ENCODE assay signal across 30 mouse cellular contexts in genomic region chr13:115718859-115719258, GRCm38 (mm10).
DNase-seq lines count a peak whose midpoint lies in the region; ATAC-seq lines count a peak whose summit lies in the region.
"Had no signal": no experiment of that assay in that cellular context is flagged by ENCODE, and none has a peak within 500 bp of the region (broad histone marks: within the 10 kb centered on the region; RNA-seq: fewer than 3 reads in every experiment).

No protein-coding gene starts in this region.

- no peak overlapping the region for H3K27ac ChIP-seq in hindbrain, embryonic 11.5 days (ENCODE audit: low read depth, low read length)
- no peak overlapping the region for H3K27ac ChIP-seq in hindbrain, embryonic 12.5 days
- H3K27ac ChIP-seq: embryonic facial prominence, embryonic 12.5 days; forebrain, embryonic 10.5 days; hindbrain, embryonic 13.5 days; limb, embryonic 13.5 days; lung, embryonic 15.5 days; stomach, embryonic 15.5 days had no signal

- 67% methylated on average over 5 of the region's 5 CpGs for WGBS in hindbrain, embryonic 11.5 days
- 64% methylated on average over 5 of the region's 5 CpGs for WGBS in hindbrain, embryonic 12.5 days

- H3K4me1 ChIP-seq in hindbrain, embryonic 11.5 days (replicated peaks; ENCODE audit: control insufficient read depth, insufficient read depth, low read length), result no peaks in the 10 kb centered on the region
- no peaks in the 10 kb centered on the region for H3K4me1 ChIP-seq in hindbrain, embryonic 12.5 days
- H3K4me1 ChIP-seq: embryonic facial prominence, embryonic 12.5 days; forebrain, embryonic 10.5 days; hindbrain, embryonic 13.5 days; limb, embryonic 13.5 days; lung, embryonic 15.5 days; stomach, embryonic 15.5 days had no signal

- H3K4me2 ChIP-seq in hindbrain, embryonic 11.5 days (replicated peaks; ENCODE audit: low read depth, low read length), result no peak overlapping the region
- no peak overlapping the region for H3K4me2 ChIP-seq in hindbrain, embryonic 12.5 days (replicated peaks)
- H3K4me2 ChIP-seq: embryonic facial prominence, embryonic 12.5 days; hindbrain, embryonic 13.5 days; limb, embryonic 13.5 days; liver, embryonic 11.5 days; lung, embryonic 15.5 days; midbrain, embryonic 11.5 days; stomach, embryonic 15.5 days had no signal

- H3K4me3 ChIP-seq in hindbrain, embryonic 11.5 days (ENCODE audit: low read depth, low read length), result no peak overlapping the region
- no peak overlapping the region for H3K4me3 ChIP-seq in hindbrain, embryonic 12.5 days
- H3K4me3 ChIP-seq: embryonic facial prominence, embryonic 12.5 days; forebrain, embryonic 10.5 days; hindbrain, embryonic 13.5 days; limb, embryonic 13.5 days; lung, embryonic 15.5 days; myocyte; stomach, embryonic 15.5 days had no signal

- no peaks in the 10 kb centered on the region for H3K36me3 ChIP-seq in hindbrain, embryonic 11.5 days (ENCODE audit: control insufficient read depth, insufficient read depth, low read length)
- no peaks in the 10 kb centered on the region for H3K36me3 ChIP-seq in hindbrain, embryonic 12.5 days
- H3K36me3 ChIP-seq: embryonic facial prominence, embryonic 12.5 days; forebrain, embryonic 10.5 days; hindbrain, embryonic 13.5 days; limb, embryonic 13.5 days; lung, embryonic 15.5 days; stomach, embryonic 15.5 days had no signal

- no peaks in the 10 kb centered on the region for H3K9me3 ChIP-seq in hindbrain, embryonic 11.5 days (ENCODE audit: control insufficient read depth, low read length)
- H3K9me3 ChIP-seq in hindbrain, embryonic 12.5 days (replicated peaks), result no peaks in the 10 kb centered on the region
- H3K9me3 ChIP-seq: embryonic facial prominence, embryonic 12.5 days; forebrain, embryonic 10.5 days; hindbrain, embryonic 13.5 days; limb, embryonic 13.5 days; lung, embryonic 15.5 days; stomach, embryonic 15.5 days had no signal

- DNase-seq in hindbrain, embryonic 11.5 days (ENCODE audit: low spot score), result peak; percentile 15
- peak; percentile 14 for DNase-seq in embryo, embryonic 11.5 days (ENCODE audit: low read depth, low spot score)
- DNase-seq in forelimb bud, embryonic 11.5 days (ENCODE audit: low read depth, low spot score), result peak; percentile 53
- DNase-seq in thymus, postnatal 36 days, result no peak
- no peak for DNase-seq in left cerebral cortex, postnatal 14 days (ENCODE audit: low spot score in 2 of 2)
- DNase-seq in spleen, postnatal 14 days (ENCODE audit: low spot score in 2 of 2), result no peak
- no peak for DNase-seq in adrenal gland, postnatal 10 days
- DNase-seq: adrenal gland, postnatal 25 days; cerebellum, adult 18-20 months; cerebellum, postnatal 25 days; gastrocnemius, postnatal 14 days; heart, postnatal 14 days; kidney, adult 9 months; kidney, postnatal 10 days; layer of hippocampus, adult 9-11 months; retina, postnatal 1 day; right cerebral cortex, postnatal 14 days had no signal

- no peaks in the 10 kb centered on the region for H3K27me3 ChIP-seq in hindbrain, embryonic 11.5 days (ENCODE audit: control insufficient read depth, insufficient read depth, low read length)
- no peaks in the 10 kb centered on the region; the same call in 1 of the 2 replicates for H3K27me3 ChIP-seq in hindbrain, embryonic 12.5 days
- H3K27me3 ChIP-seq: embryonic facial prominence, embryonic 12.5 days; hindbrain, embryonic 13.5 days; limb, embryonic 13.5 days; lung, embryonic 15.5 days; stomach, embryonic 15.5 days had no signal

- no peak for ATAC-seq in hindbrain, embryonic 11.5 days (ENCODE audit: low FRiP score)
- ATAC-seq in hindbrain, embryonic 12.5 days (ENCODE audit: low FRiP score), result no peak
- ATAC-seq: forebrain, embryonic 16.5 days; intestine, embryonic 16.5 days; midbrain, embryonic 16.5 days had no signal

- no peak overlapping the region for H3K9ac ChIP-seq in hindbrain, embryonic 11.5 days (ENCODE audit: low read depth, low read length)
- H3K9ac ChIP-seq in hindbrain, embryonic 12.5 days, result no peak overlapping the region
- H3K9ac ChIP-seq: embryonic facial prominence, embryonic 12.5 days; hindbrain, embryonic 13.5 days; limb, embryonic 13.5 days; lung, embryonic 15.5 days; stomach, embryonic 15.5 days had no signal

- intact Hi-C loops in left cerebral cortex, postnatal 14 days (cut with DNase I), result no loop called here

Comparison
In these comparisons a context has a peak if more than half of its experiments do, and no peak if none do; other contexts are left out.
1. DNase-seq: peak in hindbrain, embryonic 11.5 days (single experiment), embryo, embryonic 11.5 days (single experiment) and forelimb bud, embryonic 11.5 days (single experiment); none in thymus, postnatal 36 days (0 of 2), left cerebral cortex, postnatal 14 days (0 of 2), spleen, postnatal 14 days (0 of 2) and adrenal gland, postnatal 10 days (single experiment).